ENCODE assay signal across 28 mouse cellular contexts in genomic region chr2:168981951-168982350, GRCm38 (mm10). TPM values are rescaled to one million over a fixed set of nuclear protein-coding genes. Genes with fewer than 3 reads are reported as not detected.
DNase-seq lines count a peak whose midpoint lies in the region; ATAC-seq and TF ChIP-seq lines count a peak whose summit lies in the region.
"Had no signal": no experiment of that assay in that cellular context is flagged by ENCODE, and none has a peak within 500 bp of the region (broad histone marks: within the 10 kb centered on the region; RNA-seq: fewer than 3 reads in every experiment).

No protein-coding gene starts in this region.

- no peak for ATAC-seq in cerebellum, adult (ENCODE audit: insufficient number of reproducible peaks, low FRiP score, low TSS enrichment)
- no peak for ATAC-seq in forebrain, postnatal 0 days
- no peak for ATAC-seq in forebrain, embryonic 13.5 days
- no peak for ATAC-seq in frontal cortex, adult (ENCODE audit: low TSS enrichment)
- ATAC-seq: hindbrain, postnatal 0 days; inflammation-experienced regulatory T-cells, adult 6 months; intestine, embryonic 16.5 days; Patski had no signal

- no peak overlapping the region for H3K4me2 ChIP-seq in forebrain, postnatal 0 days (ENCODE audit: low read depth)
- no peak overlapping the region for H3K4me2 ChIP-seq in forebrain, embryonic 13.5 days

- no peaks in the 10 kb centered on the region for H3K36me3 ChIP-seq in forebrain, postnatal 0 days (ENCODE audit: insufficient read depth)
- H3K36me3 ChIP-seq in forebrain, embryonic 13.5 days (ENCODE audit: poor library complexity, severe bottlenecking): no peaks in the 10 kb centered on the region
- H3K36me3 ChIP-seq in ES-Bruce4 (ENCODE audit: control insufficient read depth, insufficient read depth, low read length, poor library complexity, severe bottlenecking): 0 out of 2 replicates have a peak, but pooled peaks cover 12% of the 10 kb centered on the region
- H3K36me3 ChIP-seq: G1E; heart, embryonic 12.5 days; heart, embryonic 15.5 days had no signal

- TF ChIP-seq EP300 in ES-Bruce4 (IDR thresholded peaks at IDR 0.05; ENCODE audit: insufficient read depth, low read depth, low read length): no peak

- no peak overlapping the region for H3K27ac ChIP-seq in forebrain, postnatal 0 days (ENCODE audit: low read depth, low read length)
- H3K27ac ChIP-seq in forebrain, embryonic 13.5 days: no peak overlapping the region
- H3K27ac ChIP-seq in ES-Bruce4 (ENCODE audit: insufficient read depth, low read length): no peak overlapping the region
- H3K27ac ChIP-seq: forebrain, embryonic 10.5 days; hindbrain, embryonic 14.5 days; hindbrain, postnatal 0 days had no signal

- peak; percentile 32 to 48 for DNase-seq in cerebellum, postnatal 14 days
- DNase-seq in forebrain, postnatal 0 days: peak; percentile 59
- no peak for DNase-seq in adrenal gland, postnatal 4 days (ENCODE audit: low spot score in 2 of 2)
- DNase-seq: adrenal gland, postnatal 10 days; adrenal gland, postnatal 36 days; B cell, adult 2 months; cerebellum, adult 2 months; cerebellum, adult 9-11 months; gastrocnemius, postnatal 25 days; heart, adult 18-20 months; heart, postnatal 10 days; heart, postnatal 36 days; kidney, adult 18-20 months; kidney, adult 9 months had no signal

- no peak for TF ChIP-seq POLR2A in ES-Bruce4 (IDR thresholded peaks at IDR 0.05; ENCODE audit: insufficient read depth, low read length)

- 65% methylated on average over 7 of the region's 7 CpGs for WGBS in forebrain, postnatal 0 days
- WGBS in forebrain, embryonic 13.5 days: 95% methylated on average over 7 of the region's 7 CpGs

- H3K4me1 ChIP-seq in forebrain, postnatal 0 days (ENCODE audit: insufficient read depth): no peaks in the 10 kb centered on the region
- no peaks in the 10 kb centered on the region for H3K4me1 ChIP-seq in forebrain, embryonic 13.5 days
- H3K4me1 ChIP-seq in ES-Bruce4 (ENCODE audit: control insufficient read depth, insufficient read depth, low read length): no peaks in the 10 kb centered on the region

- H3K27me3 ChIP-seq in forebrain, postnatal 0 days (ENCODE audit: insufficient read depth, low read length): no peaks in the 10 kb centered on the region
- 0 out of 2 replicates have a peak, but pooled peaks cover 3% of the 10 kb centered on the region for H3K27me3 ChIP-seq in forebrain, embryonic 13.5 days
- no peaks in the 10 kb centered on the region for H3K27me3 ChIP-seq in ES-Bruce4 (ENCODE audit: control insufficient read depth, insufficient read depth, low read length, poor library complexity, severe bottlenecking)
- H3K27me3 ChIP-seq: CH12.LX; heart, embryonic 12.5 days; heart, embryonic 15.5 days; Patski had no signal

- H3K9me3 ChIP-seq in forebrain, postnatal 0 days (ENCODE audit: low read length): no peaks in the 10 kb centered on the region
- H3K9me3 ChIP-seq in forebrain, embryonic 13.5 days (replicated peaks): no peaks in the 10 kb centered on the region
- no peaks in the 10 kb centered on the region for H3K9me3 ChIP-seq in ES-Bruce4 (replicated peaks; ENCODE audit: control insufficient read depth, insufficient read depth, low read length, poor library complexity, severe bottlenecking)
- H3K9me3 ChIP-seq: forebrain, embryonic 10.5 days; heart, embryonic 15.5 days had no signal

- H3K4me3 ChIP-seq in forebrain, postnatal 0 days (ENCODE audit: low read depth, low read length): no peak overlapping the region
- H3K4me3 ChIP-seq in forebrain, embryonic 13.5 days: no peak overlapping the region
- H3K4me3 ChIP-seq in ES-Bruce4 (ENCODE audit: low read depth, low read length): peak overlapping the region; percentile 89

- no peak overlapping the region for H3K9ac ChIP-seq in forebrain, postnatal 0 days
- no peak overlapping the region for H3K9ac ChIP-seq in forebrain, embryonic 13.5 days
- H3K9ac ChIP-seq in ES-Bruce4 (ENCODE audit: low read depth, poor library complexity, severe bottlenecking): no peak overlapping the region
- H3K9ac ChIP-seq: heart, embryonic 12.5 days; heart, embryonic 15.5 days; hindbrain, embryonic 14.5 days had no signal

- TF ChIP-seq CTCF in forebrain, postnatal 0 days (IDR thresholded peaks at IDR 0.05; ENCODE audit: low read depth): no peak
- TF ChIP-seq CTCF in ES-Bruce4 (IDR thresholded peaks at IDR 0.05; ENCODE audit: low read depth, low read length): no peak

RNA-seq across cellular contexts. Expression of gene Zfp64, which starts 26.6 kb away (rescaled TPM):
- 26.0 and 32.3 TPM in 2 replicates for total RNA-seq in forebrain, postnatal 0 days (2014; rRNA removed)
- polyA plus RNA-seq in forebrain, postnatal 0 days (2015; fragmentation: Nextera tagmentation; extraction: Ambion mirVana): 27.6 and 29.6 TPM in 2 replicates
- 28.9 and 30.5 TPM in 2 replicates for polyA plus RNA-seq in forebrain, embryonic 13.5 days (2015; fragmentation: Nextera tagmentation; extraction: Ambion mirVana)
- polyA plus RNA-seq in ES-Bruce4 (2011; ENCODE audit: insufficient read depth, insufficient read length, low read depth, missing spikeins): 35.9 and 37.7 TPM in 2 replicates
- total RNA-seq in adrenal gland, postnatal 4 days (2021): 10 to 100 TPM; 25.7 to 26.1 TPM

Comparison
In these comparisons a context has a peak if more than half of its experiments do, and no peak if none do; other contexts are left out.
1. DNase-seq: peak in cerebellum, postnatal 14 days (2 of 2) and forebrain, postnatal 0 days (single experiment); none in adrenal gland, postnatal 4 days (0 of 2).